Mouse (Mus musculus): ENCODE measurements around the gene Ffar4. TPM values are rescaled to one million over a fixed set of nuclear protein-coding genes. Genes with fewer than 3 reads are reported as not detected.
A peak's percentile ranks its signal among the peaks of the same experiment; 100 is the strongest.

The Ffar4 gene
- polyA plus RNA-seq (2015; fragmentation: Nextera tagmentation; extraction: Ambion mirVana) = 1.3 and 1.4 TPM in 2 replicates

- Histone ChIP-seq H3K9ac (replicated peaks; ENCODE audit: low read length) (0 out of 2 replicates have a peak within 1 kb of the TSS, but pooled peaks have one; percentile 38), H3K4me3 (ENCODE audit: low read length) (peak within 1 kb of the TSS; percentile 41), H3K27ac (ENCODE audit: low read length) (no peak within 1 kb of the TSS), H3K4me1 (ENCODE audit: insufficient read depth, low read length) (peaks cover 25% of the 10 kb centered on the region), H3K4me2 (replicated peaks; ENCODE audit: low read depth, low read length) (peak within 1 kb of the TSS; percentile 58), H3K9me3 (ENCODE audit: low read length) (no peaks in the 10 kb centered on the region), H3K36me3 (ENCODE audit: insufficient read depth, low read length) (no peaks in the 10 kb centered on the region), H3K27me3 (ENCODE audit: insufficient read depth, low read length) (peaks cover 45% of the 10 kb centered on the region)
- WGBS = under 1% methylated on average over 77 of the region's 77 CpGs
- peak; percentile 68 for ATAC-seq (ENCODE audit: low FRiP score, low TSS enrichment)
Measured at GRCm38 (mm10) chr19:38096858-38097758, at the start of gene Ffar4. Gene Ffar4, plus strand, starts transcription at chr19:38097071.

- Histone ChIP-seq H3K27me3 (ENCODE audit: insufficient read depth, low read length) (no peaks in the 10 kb centered on the region), H3K36me3 (ENCODE audit: insufficient read depth, low read length) (no peaks in the 10 kb centered on the region), H3K9me3 (ENCODE audit: low read length) (no peaks in the 10 kb centered on the region), H3K9ac (replicated peaks; ENCODE audit: low read length) (no peak overlapping the region), H3K4me2 (replicated peaks; ENCODE audit: low read depth, low read length) (no peak overlapping the region), H3K4me1 (ENCODE audit: insufficient read depth, low read length) (peaks cover 3% of the 10 kb centered on the region; the same call in 1 of the 2 replicates), H3K27ac (ENCODE audit: low read length) (no peak overlapping the region), H3K4me3 (ENCODE audit: low read length) (no peak overlapping the region)
- ATAC-seq (ENCODE audit: low FRiP score, low TSS enrichment) = no peak
- WGBS = 86% methylated on average over 1 of the region's 1 CpGs
Measured at GRCm38 (mm10) chr19:38049686-38050085, 47.2 kb upstream of the Ffar4 start.

GRCm38 (mm10) chr19:38053227-38054041, 43.4 kb upstream of the Ffar4 start:
- Histone ChIP-seq H3K4me3 (ENCODE audit: low read length) (peak overlapping the region; percentile 85), H3K27me3 (ENCODE audit: insufficient read depth, low read length) (no peaks in the 10 kb centered on the region), H3K4me1 (ENCODE audit: insufficient read depth, low read length) (peaks cover 14% of the 10 kb centered on the region; the same call in 1 of the 2 replicates), H3K9me3 (ENCODE audit: low read length) (no peaks in the 10 kb centered on the region), H3K9ac (replicated peaks; ENCODE audit: low read length) (peak overlapping the region; percentile 57), H3K36me3 (ENCODE audit: insufficient read depth, low read length) (peaks cover 6% of the 10 kb centered on the region; the same call in 1 of the 2 replicates), H3K4me2 (replicated peaks; ENCODE audit: low read depth, low read length) (peak overlapping the region; percentile 60), H3K27ac (ENCODE audit: low read length) (no peak overlapping the region)
- WGBS = 30% methylated on average over 8 of the region's 8 CpGs
- ATAC-seq (ENCODE audit: low FRiP score, low TSS enrichment) = no peak

GRCm38 (mm10) chr19:38054149-38054719, 42.6 kb upstream of the Ffar4 start:
- Histone ChIP-seq H3K4me3 (ENCODE audit: low read length) (peak overlapping the region; percentile 85), H3K36me3 (ENCODE audit: insufficient read depth, low read length) (peaks cover 6% of the 10 kb centered on the region; the same call in 1 of the 2 replicates), H3K27ac (ENCODE audit: low read length) (no peak overlapping the region; the same call in 1 of the 2 replicates), H3K9me3 (ENCODE audit: low read length) (no peaks in the 10 kb centered on the region), H3K9ac (replicated peaks; ENCODE audit: low read length) (peak overlapping the region; percentile 57), H3K4me1 (ENCODE audit: insufficient read depth, low read length) (peaks cover 14% of the 10 kb centered on the region; the same call in 1 of the 2 replicates), H3K4me2 (replicated peaks; ENCODE audit: low read depth, low read length) (peak overlapping the region; percentile 60), H3K27me3 (ENCODE audit: insufficient read depth, low read length) (no peaks in the 10 kb centered on the region)
- 0% methylated on average over 22 of the region's 23 CpGs for WGBS
- peak; percentile 92 for ATAC-seq (ENCODE audit: low FRiP score, low TSS enrichment)

- no peaks in the 10 kb centered on the region for H3K9me3 ChIP-seq (ENCODE audit: low read length)
- peak within 1 kb of the TSS; percentile 5 for H3K27ac ChIP-seq (ENCODE audit: low read length)
- peaks cover 14% of the 10 kb centered on the region; the same call in 1 of the 2 replicates for H3K4me1 ChIP-seq (ENCODE audit: insufficient read depth, low read length)
- H3K4me3 ChIP-seq (ENCODE audit: low read length) = peak within 1 kb of the TSS; percentile 85
- H3K27me3 ChIP-seq (ENCODE audit: insufficient read depth, low read length) = no peaks in the 10 kb centered on the region
- 1% methylated on average over 36 of the region's 36 CpGs for WGBS
- ATAC-seq (ENCODE audit: low FRiP score, low TSS enrichment) = peak; percentile 94
- peak within 1 kb of the TSS; percentile 80 for H3K9ac ChIP-seq (replicated peaks; ENCODE audit: low read length)
- H3K36me3 ChIP-seq (ENCODE audit: insufficient read depth, low read length) = peaks cover 6% of the 10 kb centered on the region; the same call in 1 of the 2 replicates
- H3K4me2 ChIP-seq (replicated peaks; ENCODE audit: low read depth, low read length) = peak within 1 kb of the TSS; percentile 60
Measured at GRCm38 (mm10) chr19:38054720-38055192, 42.1 kb upstream of the Ffar4 start, which contains the start of gene Cep55. Gene Cep55, plus strand, starts transcription at chr19:38055011.

- H3K36me3 ChIP-seq (ENCODE audit: insufficient read depth, low read length) = peaks cover 13% of the 10 kb centered on the region
- H3K4me3 ChIP-seq (ENCODE audit: low read length) = peak overlapping the region; percentile 85
- H3K27me3 ChIP-seq (ENCODE audit: insufficient read depth, low read length) = no peaks in the 10 kb centered on the region
- H3K9me3 ChIP-seq (ENCODE audit: low read length) = no peaks in the 10 kb centered on the region
- peak overlapping the region; percentile 60 for H3K4me2 ChIP-seq (replicated peaks; ENCODE audit: low read depth, low read length)
- no peak for ATAC-seq (ENCODE audit: low FRiP score, low TSS enrichment)
- H3K4me1 ChIP-seq (ENCODE audit: insufficient read depth, low read length) = peaks cover 14% of the 10 kb centered on the region; the same call in 1 of the 2 replicates
- H3K27ac ChIP-seq (ENCODE audit: low read length) = no peak overlapping the region
- 11% methylated on average over 6 of the region's 6 CpGs for WGBS
- H3K9ac ChIP-seq (replicated peaks; ENCODE audit: low read length) = peak overlapping the region; percentile 80
Measured at GRCm38 (mm10) chr19:38055798-38056197, 41.1 kb upstream of the Ffar4 start.

- H3K4me1 ChIP-seq (ENCODE audit: insufficient read depth, low read length) = peaks cover 14% of the 10 kb centered on the region; the same call in 1 of the 2 replicates
- WGBS = 42% methylated on average over 3 of the region's 3 CpGs
- no peak overlapping the region for H3K27ac ChIP-seq (ENCODE audit: low read length)
- no peak overlapping the region for H3K9ac ChIP-seq (replicated peaks; ENCODE audit: low read length)
- peak overlapping the region; percentile 85 for H3K4me3 ChIP-seq (ENCODE audit: low read length)
- H3K9me3 ChIP-seq (ENCODE audit: low read length) = no peaks in the 10 kb centered on the region
- ATAC-seq (ENCODE audit: low FRiP score, low TSS enrichment) = no peak
- peak overlapping the region; percentile 60 for H3K4me2 ChIP-seq (replicated peaks; ENCODE audit: low read depth, low read length)
- peaks cover 18% of the 10 kb centered on the region for H3K36me3 ChIP-seq (ENCODE audit: insufficient read depth, low read length)
- H3K27me3 ChIP-seq (ENCODE audit: insufficient read depth, low read length) = no peaks in the 10 kb centered on the region
Measured at GRCm38 (mm10) chr19:38056276-38056675, 40.6 kb upstream of the Ffar4 start.

GRCm38 (mm10) chr19:38056931-38057330, 39.9 kb upstream of the Ffar4 start:
- H3K27ac ChIP-seq (ENCODE audit: low read length) = no peak overlapping the region
- H3K4me1 ChIP-seq (ENCODE audit: insufficient read depth, low read length) = peaks cover 14% of the 10 kb centered on the region; the same call in 1 of the 2 replicates
- peaks cover 19% of the 10 kb centered on the region for H3K36me3 ChIP-seq (ENCODE audit: insufficient read depth, low read length)
- no peak for ATAC-seq (ENCODE audit: low FRiP score, low TSS enrichment)
- no peak overlapping the region for H3K9ac ChIP-seq (replicated peaks; ENCODE audit: low read length)
- no peaks in the 10 kb centered on the region for H3K9me3 ChIP-seq (ENCODE audit: low read length)
- 90% methylated on average over 8 of the region's 8 CpGs for WGBS
- no peak overlapping the region for H3K4me3 ChIP-seq (ENCODE audit: low read length)
- H3K27me3 ChIP-seq (ENCODE audit: insufficient read depth, low read length) = no peaks in the 10 kb centered on the region
- H3K4me2 ChIP-seq (replicated peaks; ENCODE audit: low read depth, low read length) = no peak overlapping the region

GRCm38 (mm10) chr19:38063201-38063600, 33.7 kb upstream of the Ffar4 start:
- WGBS = 89% methylated on average over 3 of the region's 3 CpGs
- H3K27me3 ChIP-seq (ENCODE audit: insufficient read depth, low read length) = no peaks in the 10 kb centered on the region
- H3K4me3 ChIP-seq (ENCODE audit: low read length) = no peak overlapping the region
- H3K9ac ChIP-seq (replicated peaks; ENCODE audit: low read length) = no peak overlapping the region
- H3K27ac ChIP-seq (ENCODE audit: low read length) = no peak overlapping the region
- H3K4me1 ChIP-seq (ENCODE audit: insufficient read depth, low read length) = no peaks in the 10 kb centered on the region
- ATAC-seq (ENCODE audit: low FRiP score, low TSS enrichment) = no peak
- no peak overlapping the region for H3K4me2 ChIP-seq (replicated peaks; ENCODE audit: low read depth, low read length)
- H3K9me3 ChIP-seq (ENCODE audit: low read length) = no peaks in the 10 kb centered on the region
- H3K36me3 ChIP-seq (ENCODE audit: insufficient read depth, low read length) = peaks cover 24% of the 10 kb centered on the region

All from kidney, embryonic 16.5 days (tissue).